Comparison of ENCODE assay signal across 9 mouse cellular contexts in the genomic region with DNA sequence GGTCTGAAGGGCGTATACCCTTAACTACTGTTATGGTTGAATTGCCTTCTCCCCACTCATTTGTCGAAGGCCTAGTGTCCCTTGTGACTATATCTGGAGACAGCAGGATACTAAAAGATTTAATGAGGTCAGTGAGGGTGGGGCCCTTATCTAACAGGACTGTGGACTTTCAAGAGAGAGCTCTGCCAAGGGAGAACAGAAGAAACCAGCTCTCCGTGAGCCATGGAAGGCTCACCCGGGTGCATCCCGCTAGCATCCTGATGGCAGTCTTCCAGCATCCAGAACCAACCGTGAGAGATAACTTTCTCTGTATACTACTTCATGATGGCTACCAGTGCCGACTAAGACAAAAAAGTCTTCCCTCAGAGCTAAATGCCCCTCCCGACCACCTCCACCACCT. TPM values are rescaled to one million over a fixed set of nuclear protein-coding genes. Genes with fewer than 3 reads are reported as not detected.
DNase-seq lines count a peak whose midpoint lies in the region; TF ChIP-seq lines count a peak whose summit lies in the region.
"Had no signal": no experiment of that assay in that cellular context is flagged by ENCODE, and none has a peak within 500 bp of the region (broad histone marks: within the 10 kb centered on the region; RNA-seq: fewer than 3 reads in every experiment).

No protein-coding gene starts in this region.

- no peak for TF ChIP-seq CTCF in kidney, adult 2 months (conservative IDR thresholded peaks at IDR 0.05; ENCODE audit: insufficient read depth, insufficient read length, low read depth, low read length)

- peaks cover 28% of the 10 kb centered on the region for H3K4me1 ChIP-seq in kidney, adult 2 months (ENCODE audit: control insufficient read depth, insufficient read depth, low read length)

- peak; percentile 40 for DNase-seq in adrenal gland, adult 2 months
- DNase-seq in adrenal gland, postnatal 10 days, result no peak
- peak; percentile 75 for DNase-seq in kidney, adult 2 months
- DNase-seq in kidney, adult 8-10 months, result no peak
- DNase-seq in MN1 (ENCODE audit: low spot score), result peak; percentile 54
- peak; percentile 21 to 46 for DNase-seq in kidney, postnatal 4 days
- DNase-seq in spleen, adult 18-20 months, result no peak
- no peak for DNase-seq in left cerebral cortex, adult 18-20 months (ENCODE audit: low spot score in 2 of 2)
- DNase-seq: left cerebral cortex, postnatal 4 days had no signal

- H3K36me3 ChIP-seq in kidney, adult 2 months (ENCODE audit: control insufficient read depth, insufficient read depth, low read length), result no peaks in the 10 kb centered on the region

- no peak for TF ChIP-seq POLR2A in kidney, adult 2 months (IDR thresholded peaks at IDR 0.05; ENCODE audit: low read depth, low read length)

- H3K27me3 ChIP-seq in kidney, adult 2 months (replicated peaks; ENCODE audit: control insufficient read depth, insufficient read depth, low read length), result no peaks in the 10 kb centered on the region

- H3K27ac ChIP-seq in kidney, adult 2 months (ENCODE audit: insufficient read depth, low read depth, low read length), result no peak overlapping the region

- 45% methylated on average over 8 of the region's 8 CpGs for WGBS in kidney, adult 2 months

- H3K4me3 ChIP-seq in kidney, adult 2 months (ENCODE audit: insufficient read depth, low read depth, low read length), result no peak overlapping the region

RNA-seq across cellular contexts. Expression of a gene that starts 14.6 kb away (rescaled TPM):
- total RNA-seq in adrenal gland, adult 2 months (2021), result 10 to 100 TPM in 1 of 2 experiments, 1 to 10 TPM in 1; 6.3 to 10.7 TPM
- polyA plus RNA-seq in adrenal gland, adult 2 months (2012; rRNA removed), result 13.9 and 21.4 TPM in 2 replicates
- total RNA-seq in adrenal gland, postnatal 10 days (2021), result 10 to 100 TPM; 10.8 to 12.6 TPM
- polyA plus RNA-seq in kidney, adult 2 months (2012; rRNA removed), result 8.6 and 9.8 TPM in 2 replicates
- total RNA-seq in left cerebral cortex, adult 18-20 months (2021), result 10 to 100 TPM; 76.3 to 83.2 TPM

Comparison
In these comparisons a context has a peak if more than half of its experiments do, and no peak if none do; other contexts are left out.
1. DNase-seq: peak in adrenal gland, adult 2 months (single experiment), kidney, adult 2 months (single experiment), MN1 (single experiment) and kidney, postnatal 4 days (2 of 2); none in adrenal gland, postnatal 10 days (single experiment), kidney, adult 8-10 months (0 of 2), spleen, adult 18-20 months (0 of 2) and left cerebral cortex, adult 18-20 months (0 of 2).
2. RNA of a gene that starts 14.6 kb away (total RNA-seq): 76.3 to 83.2 TPM in left cerebral cortex, adult 18-20 months; 10.8 to 12.6 TPM in adrenal gland, postnatal 10 days and 6.3 to 10.7 TPM in adrenal gland, adult 2 months; every median in the first group is over 4 times any median in the second.